Mouse (Mus musculus): ENCODE results near the gene Nlrc3.

Gene Nlrc3

GRCm38 (mm10) chr16:3923966-3924365 lies 52.5 kb downstream of the Nlrc3 start:
- DNase-seq: no peak

- no peak for DNase-seq
These were observed 52.9 kb downstream of the Nlrc3 start for GRCm38 (mm10) chr16:3923515-3923914.

GRCm38 (mm10) chr16:3920756-3921155 lies 55.7 kb downstream of the Nlrc3 start:
- no peak for DNase-seq

GRCm38 (mm10) chr16:3909118-3909517 lies 67.3 kb downstream of the Nlrc3 start:
- no peak for DNase-seq

- peak; percentile 93 for DNase-seq
These were observed 67.8 kb downstream of the Nlrc3 start, which contains the start of the genes 1700037C18Rik and Cluap1 for GRCm38 (mm10) chr16:3908537-3909111. 1700037C18Rik (minus strand) TSS chr16:3908689. Cluap1 (plus strand) TSS chr16:3908801.

- DNase-seq: no peak
These were observed 69.0 kb downstream of the Nlrc3 start for GRCm38 (mm10) chr16:3907471-3907870.

- no peak for DNase-seq
These were observed 79.9 kb downstream of the Nlrc3 start for GRCm38 (mm10) chr16:3896553-3896952.

GRCm38 (mm10) chr16:3896046-3896445 lies 80.4 kb downstream of the Nlrc3 start:
- no peak for DNase-seq

- peak; percentile 66 for DNase-seq
These were observed 81.1 kb downstream of the Nlrc3 start for GRCm38 (mm10) chr16:3895173-3895792.

Measured in lung, postnatal 14 days (tissue).